Mouse (Mus musculus) cortical plate, adult 2 months (tissue): Measurements from ENCODE around the gene Kcnc4.

ENCODE experiments used
- CTCF ChIP-seq: fragments of 200-500 bp; IDR thresholded peaks from 2 replicates; pipeline ENCODE4 v1.5.1; 2011; ENCODE audit warnings: mild to moderate bottlenecking, control low read depth, low read length; ENCODE audit not compliant: insufficient read depth; ENCODE audit errors: extremely low read depth
- POLR2A ChIP-seq: fragments of 200-500 bp; IDR thresholded peaks from 2 replicates; pipeline ENCODE4 v1.6.1; 2011; ENCODE audit warnings: mild to moderate bottlenecking, low read length, control low read depth; ENCODE audit not compliant: insufficient read depth; ENCODE audit errors: extremely low read depth

- TF ChIP-seq CTCF (no peak), POLR2A (no peak)
Observed at GRCm38 (mm10) chr3:107411669-107412068, 47.7 kb downstream of the Kcnc4 start.
